Mouse (Mus musculus) MEL (cell line): Measurements from ENCODE around the gene Fam178b.

Experiments used
- CTCF ChIP-seq, 3 experiments: IDR thresholded peaks in 2 of 3; conservative IDR thresholded peaks in 1 of 3; 2 replicates each; pipeline ENCODE4 v1.5.1; 2011 to 2012; ENCODE audit warnings: low read length in 3 of 3, low read depth in 2 of 3, mild to moderate bottlenecking in 2 of 3, improper control_type of control experiment in 1 of 3, inconsistent platforms in 1 of 3, mixed read lengths in 1 of 3, moderate library complexity in 1 of 3; ENCODE audit not compliant: control insufficient read depth in 1 of 3, insufficient read depth in 1 of 3, poor library complexity in 1 of 3, severe bottlenecking in 1 of 3
- E2F4 ChIP-seq: IDR thresholded peaks from 2 replicates; pipeline ENCODE4 v1.6.1; 2011; ENCODE audit warnings: low read depth, low read length, improper control_type of control experiment, borderline replicate concordance
- ELF1 ChIP-seq: IDR thresholded peaks from 2 replicates; pipeline ENCODE4 v1.6.1; 2014; ENCODE audit warnings: low read depth, mild to moderate bottlenecking, inconsistent platforms, low read length, improper control_type of control experiment, moderate library complexity
- GABPA ChIP-seq: IDR thresholded peaks from 2 replicates; pipeline ENCODE4 v1.6.1; 2012; ENCODE audit warnings: low read depth, mild to moderate bottlenecking, inconsistent platforms, low read length, improper control_type of control experiment, moderate library complexity
- GATA1 ChIP-seq: IDR thresholded peaks from 2 replicates; pipeline ENCODE4 v1.6.1; 2011; ENCODE audit warnings: low read depth, low read length, improper control_type of control experiment
- HCFC1 ChIP-seq: IDR thresholded peaks from 2 replicates; pipeline ENCODE4 v1.6.1; 2012; ENCODE audit warnings: low read depth, mild to moderate bottlenecking, inconsistent platforms, low read length, improper control_type of control experiment, moderate library complexity
- KAT2A ChIP-seq: conservative IDR thresholded peaks from 2 replicates; pipeline ENCODE4 v1.6.1; 2012; ENCODE audit warnings: low read depth, low read length, improper control_type of control experiment, inconsistent platforms
- MEF2A ChIP-seq: IDR thresholded peaks from 2 replicates; pipeline ENCODE4 v1.6.1; 2014; ENCODE audit warnings: low read depth, mild to moderate bottlenecking, inconsistent platforms, low read length, improper control_type of control experiment; ENCODE audit not compliant: poor library complexity, insufficient replicate concordance, severe bottlenecking; ENCODE audit errors: extremely low read depth
- POLR2A ChIP-seq, 2 experiments: IDR thresholded peaks; 2 replicates each; pipeline ENCODE4 v1.6.1; 2011 to 2012; ENCODE audit warnings: low read length in 2 of 2, mild to moderate bottlenecking in 2 of 2, control low read depth in 1 of 2, improper control_type of control experiment in 1 of 2, low read depth in 1 of 2, moderate library complexity in 1 of 2; ENCODE audit not compliant: control insufficient read depth in 1 of 2, insufficient read depth in 1 of 2, poor library complexity in 1 of 2
- UBTF ChIP-seq: IDR thresholded peaks from 2 replicates; pipeline ENCODE4 v1.6.1; 2012; ENCODE audit warnings: low read depth, mild to moderate bottlenecking, inconsistent platforms, low read length, improper control_type of control experiment, moderate library complexity, borderline replicate concordance; ENCODE audit not compliant: insufficient read depth
- USF2 ChIP-seq, 2 experiments: IDR thresholded peaks; 2 replicates each; pipeline ENCODE4 v1.6.1; 2011 to 2012; ENCODE audit warnings: improper control_type of control experiment in 2 of 2, low read length in 2 of 2, borderline replicate concordance in 1 of 2, inconsistent platforms in 1 of 2, low read depth in 1 of 2, mild to moderate bottlenecking in 1 of 2; ENCODE audit not compliant: insufficient read depth in 1 of 2
- ZKSCAN1 ChIP-seq: IDR thresholded peaks from 2 replicates; pipeline ENCODE4 v1.6.1; 2012; ENCODE audit warnings: low read depth, mild to moderate bottlenecking, inconsistent platforms, low read length, improper control_type of control experiment, moderate library complexity

DNA sequence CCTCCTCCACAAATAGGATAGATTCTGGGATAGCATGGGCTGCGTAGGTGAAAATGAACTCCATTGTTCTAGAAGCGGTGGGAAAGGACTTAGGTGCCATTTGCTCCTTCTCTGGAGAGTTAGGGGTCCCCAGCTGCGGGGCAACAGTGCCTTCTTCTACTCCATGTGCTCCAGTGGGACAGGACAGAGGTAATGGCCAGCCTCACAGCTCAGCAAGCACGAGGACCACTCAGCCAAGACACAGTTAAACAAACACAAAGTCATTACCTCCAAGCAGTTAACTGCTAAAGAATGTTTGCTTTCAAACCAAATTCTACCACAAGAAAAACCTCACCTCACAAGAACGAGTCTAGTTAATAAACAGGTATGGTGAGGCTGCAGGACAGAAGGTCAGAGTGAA is 57.5 kb downstream of the Fam178b start:
- TF ChIP-seq MEF2A (no peak), USF2 (IDR thresholded peaks at IDR 0.05; ENCODE audit: borderline replicate concordance in 1 of 2, insufficient read depth in 1 of 2, low read depth in 1 of 2, low read length in 2 of 2) (no peak), POLR2A (IDR thresholded peaks at IDR 0.05; ENCODE audit: control insufficient read depth in 1 of 2, insufficient read depth in 1 of 2, low read depth in 1 of 2, low read length in 2 of 2, poor library complexity in 1 of 2) (no peak), ELF1 (no peak), HCFC1 (no peak), CTCF (IDR thresholded peaks at IDR 0.05 in 2 of 3, conservative IDR thresholded peaks at IDR 0.05 in 1 of 3; ENCODE audit: control insufficient read depth in 1 of 3, insufficient read depth in 1 of 3, low read depth in 2 of 3, low read length in 3 of 3, poor library complexity in 1 of 3, severe bottlenecking in 1 of 3) (no peak), ZKSCAN1 (no peak), GABPA (no peak), UBTF (no peak), GATA1 (no peak), KAT2A (no peak), E2F4 (no peak)
